Mouse (Mus musculus): ENCODE data around the gene Cym.

- TF ChIP-seq CTCF (IDR thresholded peaks at IDR 0.05; ENCODE audit: low read depth) (no peak), EP300 (IDR thresholded peaks at IDR 0.05; ENCODE audit: low read depth) (no peak)
These were observed 28.8 kb upstream of the Cym start for GRCm38 (mm10) chr3:107250320-107250719.

Data from heart, postnatal 0 days (tissue).